Comparison of ENCODE assay signal across 24 mouse cellular contexts in genomic region chr19:37327216-37327615, GRCm38 (mm10). TPM values are rescaled to one million over a fixed set of nuclear protein-coding genes. Genes with fewer than 3 reads are reported as not detected.
DNase-seq lines count a peak whose midpoint lies in the region; ATAC-seq and TF ChIP-seq lines count a peak whose summit lies in the region.
"Had no signal": no experiment of that assay in that cellular context is flagged by ENCODE, and none has a peak within 500 bp of the region (broad histone marks: within the 10 kb centered on the region; RNA-seq: fewer than 3 reads in every experiment).

No protein-coding gene starts in this region.

- no peak for ATAC-seq in heart, embryonic 15.5 days (replicated peaks; ENCODE audit: insufficient number of reproducible peaks, insufficient read depth, low FRiP score, low read depth)
- no peak for ATAC-seq in lung, embryonic 14.5 days (ENCODE audit: insufficient read depth)
- ATAC-seq in erythroblast, adult 5-6 weeks (replicated peaks; ENCODE audit: low FRiP score, poor library complexity, severe bottlenecking) = 0 out of 2 replicates have a peak, but pooled peaks have one; percentile 28
- ATAC-seq: forebrain, embryonic 14.5 days; intestine, embryonic 16.5 days had no signal

- 0 out of 2 replicates have a peak, but pooled peaks cover 4% of the 10 kb centered on the region for H3K4me1 ChIP-seq in heart, embryonic 15.5 days (replicated peaks)
- H3K4me1 ChIP-seq in lung, embryonic 14.5 days (ENCODE audit: insufficient read depth) = no peaks in the 10 kb centered on the region
- H3K4me1 ChIP-seq: midbrain, embryonic 10.5 days; stomach, embryonic 15.5 days had no signal

- H3K27me3 ChIP-seq in heart, embryonic 15.5 days = no peaks in the 10 kb centered on the region
- no peaks in the 10 kb centered on the region for H3K27me3 ChIP-seq in lung, embryonic 14.5 days (ENCODE audit: insufficient read depth, low read length)
- H3K27me3 ChIP-seq: CH12.LX; heart, embryonic 12.5 days; stomach, embryonic 15.5 days had no signal

- no peaks in the 10 kb centered on the region for H3K9me3 ChIP-seq in heart, embryonic 15.5 days (replicated peaks)
- H3K9me3 ChIP-seq in lung, embryonic 14.5 days (ENCODE audit: low read depth, low read length) = no peaks in the 10 kb centered on the region
- H3K9me3 ChIP-seq: midbrain, embryonic 10.5 days; stomach, embryonic 15.5 days had no signal

- TF ChIP-seq CTCF in lung, embryonic 14.5 days (IDR thresholded peaks at IDR 0.05; ENCODE audit: low read depth) = no peak

- H3K4me3 ChIP-seq in heart, embryonic 15.5 days = no peak overlapping the region
- H3K4me3 ChIP-seq in lung, embryonic 14.5 days (ENCODE audit: low read depth, low read length) = no peak overlapping the region
- H3K4me3 ChIP-seq: heart, embryonic 12.5 days; midbrain, embryonic 10.5 days; stomach, embryonic 15.5 days had no signal

- H3K4me2 ChIP-seq in heart, embryonic 15.5 days = no peak overlapping the region
- H3K4me2 ChIP-seq in lung, embryonic 14.5 days = no peak overlapping the region
- H3K4me2 ChIP-seq: heart, embryonic 12.5 days; stomach, embryonic 15.5 days had no signal

- peaks cover 33% of the 10 kb centered on the region for H3K36me3 ChIP-seq in heart, embryonic 15.5 days
- H3K36me3 ChIP-seq in lung, embryonic 14.5 days (ENCODE audit: insufficient read depth) = peaks cover 4% of the 10 kb centered on the region; the same call in 1 of the 2 replicates

- H3K9ac ChIP-seq in heart, embryonic 15.5 days = no peak overlapping the region
- no peak overlapping the region for H3K9ac ChIP-seq in lung, embryonic 14.5 days
- H3K9ac ChIP-seq: heart, embryonic 12.5 days; liver, embryonic 14.5 days; stomach, embryonic 15.5 days had no signal

- H3K27ac ChIP-seq in heart, embryonic 15.5 days = peak overlapping the region; percentile 13; the same call in 1 of the 2 replicates
- no peak overlapping the region for H3K27ac ChIP-seq in lung, embryonic 14.5 days (ENCODE audit: low read depth)
- H3K27ac ChIP-seq: kidney, postnatal 0 days; liver, embryonic 14.5 days; midbrain, embryonic 10.5 days; stomach, embryonic 15.5 days had no signal

- peak; percentile 37 to 42 for DNase-seq in cerebellum, adult 18-20 months
- DNase-seq in cerebellum, postnatal 14 days = no peak
- DNase-seq in heart, adult 8-10 months (ENCODE audit: low spot score) = no peak
- peak; percentile 14 for DNase-seq in lung, embryonic 14.5 days
- no peak for DNase-seq in lung, postnatal 14 days
- DNase-seq: adrenal gland, adult 8-10 months; gastrocnemius, postnatal 25 days; heart, adult 18-20 months; kidney, adult 8-10 months; kidney, postnatal 4 days; layer of hippocampus, postnatal 36 days; liver; lung, adult 2 months; right cerebral cortex, postnatal 25 days had no signal

- WGBS in heart, embryonic 15.5 days = 58% methylated on average over 5 of the region's 5 CpGs
- 71% methylated on average over 5 of the region's 5 CpGs for WGBS in lung, embryonic 14.5 days

RNA-seq across cellular contexts. Expression of gene Ide, which starts 10.4 kb away (rescaled TPM):
- polyA plus RNA-seq in heart, embryonic 15.5 days (2015; fragmentation: Nextera tagmentation; extraction: Ambion mirVana) = 66.5 and 66.6 TPM in 2 replicates
- 100 to 1,000 TPM in 1 of 4 experiments, 10 to 100 TPM in 3; 54.5 to 105 (median 65.6) TPM for total RNA-seq in heart, adult 8-10 months (2022)
- 42.3 and 51.3 TPM in 2 replicates for polyA plus RNA-seq in lung, embryonic 14.5 days (2014; fragmentation: Nextera tagmentation; extraction: Ambion mirVana)
- 16.9 and 17.3 TPM in 2 replicates for total RNA-seq in erythroblast, adult 5-6 weeks (2015; ENCODE audit: low replicate concordance)
- total RNA-seq in erythroblast, adult 5-6 weeks (2017; ENCODE audit: low replicate concordance) = 12.3 and 13.5 TPM in 2 replicates

RNA-seq across cellular contexts. Expression of gene Kif11, which starts 49.0 kb away (rescaled TPM):
- 39.6 and 45.4 TPM in 2 replicates for polyA plus RNA-seq in heart, embryonic 15.5 days (2015; fragmentation: Nextera tagmentation; extraction: Ambion mirVana)
- under 1 TPM; 0.19 to 0.80 (median 0.44) TPM for total RNA-seq in heart, adult 8-10 months (2022)
- 87.4 and 87.5 TPM in 2 replicates for polyA plus RNA-seq in lung, embryonic 14.5 days (2014; fragmentation: Nextera tagmentation; extraction: Ambion mirVana)
- total RNA-seq in erythroblast, adult 5-6 weeks (2015; ENCODE audit: low replicate concordance) = 65.3 and 69.0 TPM in 2 replicates
- total RNA-seq in erythroblast, adult 5-6 weeks (2017; ENCODE audit: low replicate concordance) = 103 and 108 TPM in 2 replicates

Comparison
In these comparisons a context has a peak if more than half of its experiments do, and no peak if none do; other contexts are left out.
1. DNase-seq: peak in cerebellum, adult 18-20 months (2 of 2) and lung, embryonic 14.5 days (single experiment); none in cerebellum, postnatal 14 days (0 of 2), heart, adult 8-10 months (single experiment) and lung, postnatal 14 days (single experiment).
2. RNA of gene Kif11, which starts 49.0 kb away (total RNA-seq): 65.3 to 108 TPM in erythroblast, adult 5-6 weeks; 0.19 to 0.80 TPM in heart, adult 8-10 months; every median in the first group is over 10 times any median in the second.